Mouse (Mus musculus) CD4-positive helper T cell, adult 2 months (primary cell): ENCODE measurements around the gene Impg2.

Source experiments
- DNase-seq: peaks from one replicate; pipeline ENCODE4 v3.0.0-alpha.2; 2012; ENCODE audit warnings: low read depth, missing footprints, low spot score

Impg2 gene

DNA sequence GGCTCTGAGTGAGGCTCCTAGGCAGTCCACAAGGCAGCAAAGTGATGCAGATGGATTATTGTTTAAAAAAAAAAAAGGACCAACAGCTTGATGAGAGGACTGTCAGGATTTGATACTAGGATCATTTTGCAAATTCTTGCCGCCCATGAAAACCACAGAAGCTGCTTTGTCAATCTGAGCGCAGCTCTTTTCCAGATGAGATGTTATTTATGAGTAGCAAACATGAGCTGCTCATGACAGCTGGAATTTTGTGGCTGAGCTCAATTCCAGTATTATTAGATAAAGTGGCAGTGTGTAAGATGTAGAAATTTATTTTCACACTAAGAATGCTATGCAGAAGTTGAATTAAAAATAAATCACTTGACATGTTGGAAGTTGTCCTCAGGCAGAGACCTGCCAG is 94.7 kb downstream of the Impg2 start:
- DNase-seq, result no peak

DNA sequence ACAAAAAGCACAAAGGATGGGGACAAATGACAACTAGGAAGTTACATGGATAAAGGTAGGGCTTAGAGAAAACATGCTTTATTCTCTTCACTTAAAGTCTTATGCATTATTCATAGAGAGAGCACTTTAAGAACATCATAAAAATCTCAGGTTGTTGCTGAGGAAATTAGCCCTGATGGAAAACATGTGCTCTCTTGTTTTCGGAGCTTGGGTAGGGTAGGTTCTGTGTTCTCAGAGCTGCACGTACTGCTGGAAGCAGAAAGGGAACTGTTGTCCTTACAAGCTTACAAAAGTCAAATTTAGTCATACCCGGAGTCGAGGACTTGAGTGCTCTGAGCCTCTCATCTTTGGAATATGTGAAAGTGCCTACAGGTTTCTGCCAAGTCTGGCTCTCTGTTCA is 98.9 kb downstream of the Impg2 start:
- no peak for DNase-seq

DNA sequence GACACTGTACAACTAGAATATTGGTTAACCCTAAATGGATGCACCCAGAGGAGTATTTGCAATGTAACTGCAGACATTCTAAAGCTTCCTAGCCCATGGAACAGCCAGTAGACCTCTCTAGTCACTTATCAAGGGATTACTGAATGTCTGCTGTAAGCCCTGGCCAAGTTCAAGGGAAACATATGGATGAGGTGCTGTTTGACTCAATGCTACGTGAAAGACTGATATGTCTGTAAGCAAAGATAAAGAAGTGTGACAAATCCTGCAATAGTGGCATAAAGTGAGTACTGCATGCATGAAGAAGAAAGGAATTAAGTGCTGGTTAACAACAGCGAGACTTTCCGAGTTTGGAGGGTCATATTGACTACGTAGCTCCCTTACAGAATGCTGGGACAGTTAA is 100.1 kb downstream of the Impg2 start:
- no peak for DNase-seq

DNA sequence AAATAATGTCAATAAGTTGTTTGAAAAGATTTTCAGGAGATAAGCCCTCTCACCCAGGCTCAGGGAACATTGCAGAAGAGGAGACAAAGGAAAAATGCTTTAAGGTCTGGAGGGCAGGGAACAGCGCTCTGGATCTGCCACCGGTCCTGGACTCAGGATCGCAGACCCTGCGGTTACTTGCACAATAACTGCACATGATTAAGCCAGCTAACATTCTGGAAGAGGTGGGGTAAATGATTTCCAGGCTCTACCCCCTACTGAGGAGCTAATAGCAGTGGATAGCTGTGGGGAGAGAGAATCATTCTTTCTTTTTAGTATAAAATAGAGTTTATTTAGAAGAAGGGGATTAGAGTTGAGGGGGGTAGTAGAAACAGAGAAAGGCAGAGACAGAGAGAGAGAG is 103.5 kb downstream of the Impg2 start:
- no peak for DNase-seq

DNA sequence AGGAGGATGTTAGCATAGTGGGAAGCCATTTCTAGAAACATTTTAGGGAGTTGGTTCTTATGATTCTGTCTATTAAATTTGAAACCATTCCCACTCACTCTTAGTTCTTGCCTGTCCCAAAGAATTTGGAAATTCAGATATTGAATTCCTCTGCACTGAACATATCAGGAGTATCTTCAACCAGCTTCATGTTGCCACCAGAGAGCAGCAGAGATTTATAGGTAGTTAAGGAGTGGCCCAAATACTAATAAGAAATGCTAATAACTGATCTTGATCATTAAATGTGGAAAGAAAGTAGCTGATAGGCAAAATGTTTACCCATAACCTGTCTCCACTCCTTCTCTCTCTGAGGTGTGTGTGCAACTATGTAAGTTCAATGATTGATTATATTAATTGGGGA is 107.2 kb downstream of the Impg2 start:
- no peak for DNase-seq
